Mouse (Mus musculus) liver, embryonic 16.5 days (tissue): ENCODE measurements around the gene Hoxd9. TPM values are rescaled to one million over a fixed set of nuclear protein-coding genes. Genes with fewer than 3 reads are reported as not detected.

Experiments used
- ATAC-seq: fragments of 200-750 bp; cut with Nextera tagmentation; 2 replicates; pipeline ENCODE4 v1.8.0; 2017; ENCODE audit warnings: low read depth, mild to moderate bottlenecking, moderate number of reproducible peaks, moderate library complexity
- H3K27ac ChIP-seq: fragments of 300-500 bp; sonication (generic); 2 replicates; pipeline ENCODE4 v1.5.1; 2014; ENCODE audit warnings: mild to moderate bottlenecking, low read length
- H3K27me3 ChIP-seq: fragments of 300-500 bp; sonication (generic); 2 replicates; pipeline ENCODE4 v1.6.1; 2014; ENCODE audit warnings: low read depth, low read length, mixed read lengths; ENCODE audit not compliant: control insufficient read depth, insufficient read depth
- H3K36me3 ChIP-seq: fragments of 300-500 bp; sonication (generic); 2 replicates; pipeline ENCODE4 v1.6.1; 2014; ENCODE audit warnings: mild to moderate bottlenecking; ENCODE audit not compliant: control insufficient read depth, insufficient read depth
- H3K4me1 ChIP-seq: fragments of 300-500 bp; sonication (generic); 2 replicates; pipeline ENCODE4 v1.6.1; 2014; ENCODE audit warnings: low read depth, low read length, mixed read lengths; ENCODE audit not compliant: control insufficient read depth
- H3K4me2 ChIP-seq: fragments of 300-500 bp; sonication (generic); 2 replicates; pipeline ENCODE4 v1.6.1; 2014; ENCODE audit warnings: low read depth, low read length, mixed read lengths
- H3K4me3 ChIP-seq: fragments of 300-500 bp; sonication (generic); 2 replicates; pipeline ENCODE4 v1.5.1; 2014; ENCODE audit warnings: low read depth, mild to moderate bottlenecking, low read length
- H3K9ac ChIP-seq: fragments of 300-500 bp; sonication (generic); 2 replicates; pipeline ENCODE4 v1.6.1; 2014; ENCODE audit warnings: low read depth, low read length
- H3K9me3 ChIP-seq: fragments of 300-500 bp; sonication (generic); replicated peaks from 2 replicates; pipeline ENCODE4 v1.6.1; 2016; ENCODE audit warnings: low read length; ENCODE audit not compliant: control insufficient read depth
- WGBS: fragments of 180-500 bp; shearing (Covaris S2); extraction: QIAGEN DNeasy Blood & Tissue Kit; methylation state at CpG from one replicate; pipeline ENCODE4 v1.1.7; 2014; ENCODE audit not compliant: insufficient replicate concordance; 5-methylcytosine and 5-hydroxymethylcytosine counted together
- polyA plus RNA-seq: library from polyadenylated mRNA; unstranded; fragments of >200 nt; fragmentation: Nextera tagmentation; extraction: Ambion mirVana; gene quantifications from 2 replicates; pipeline ENCODE4 v1.2.1, GENCODE M21; 2015

The Hoxd9 gene
- polyA plus RNA-seq, 1 experiment from 2014 or later = not detected

DNA sequence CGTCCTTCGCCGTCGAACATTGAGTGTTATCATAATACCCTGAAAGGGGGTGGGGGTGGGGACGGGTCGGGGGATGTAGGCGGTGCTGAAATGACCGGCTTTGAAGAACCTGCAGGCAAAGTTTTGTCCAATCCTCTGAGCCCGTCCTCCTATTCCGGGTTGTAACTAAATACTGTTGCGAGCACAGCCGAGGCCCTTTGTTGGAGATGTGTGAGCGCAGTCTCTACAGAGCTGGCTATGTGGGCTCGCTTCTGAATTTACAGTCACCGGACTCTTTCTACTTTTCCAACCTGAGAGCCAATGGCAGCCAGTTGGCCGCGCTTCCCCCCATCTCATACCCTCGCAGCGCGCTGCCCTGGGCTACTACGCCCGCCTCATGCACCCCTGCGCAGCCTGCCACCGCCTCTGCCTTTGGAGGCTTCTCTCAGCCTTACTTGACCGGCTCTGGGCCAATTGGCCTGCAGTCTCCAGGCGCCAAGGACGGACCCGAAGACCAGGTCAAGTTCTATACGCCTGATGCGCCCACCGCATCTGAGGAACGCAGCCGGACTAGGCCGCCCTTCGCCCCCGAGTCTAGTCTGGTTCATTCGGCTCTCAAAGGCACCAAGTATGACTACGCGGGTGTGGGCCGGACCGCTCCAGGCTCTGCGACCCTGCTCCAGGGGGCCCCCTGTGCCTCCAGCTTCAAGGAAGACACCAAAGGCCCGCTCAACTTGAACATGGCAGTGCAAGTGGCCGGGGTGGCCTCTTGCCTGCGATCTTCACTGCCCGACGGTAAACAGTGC is 22.5 kb upstream of the Hoxd9 start, which contains the start of gene Hoxd12:
Hoxd12 (plus strand) TSS at position 133 of the 785 bp plus-strand sequence.
- Histone ChIP-seq H3K4me1 (no peaks in the 10 kb centered on the region), H3K27ac (no peak within 1 kb of the TSS), H3K9me3 (no peaks in the 10 kb centered on the region), H3K4me3 (no peak within 1 kb of the TSS), H3K36me3 (no peaks in the 10 kb centered on the region), H3K4me2 (no peak within 1 kb of the TSS), H3K9ac (no peak within 1 kb of the TSS), H3K27me3 (peaks cover 95% of the 10 kb centered on the region)
- no peak for ATAC-seq
- WGBS = 3% methylated on average over 47 of the region's 47 CpGs

DNA sequence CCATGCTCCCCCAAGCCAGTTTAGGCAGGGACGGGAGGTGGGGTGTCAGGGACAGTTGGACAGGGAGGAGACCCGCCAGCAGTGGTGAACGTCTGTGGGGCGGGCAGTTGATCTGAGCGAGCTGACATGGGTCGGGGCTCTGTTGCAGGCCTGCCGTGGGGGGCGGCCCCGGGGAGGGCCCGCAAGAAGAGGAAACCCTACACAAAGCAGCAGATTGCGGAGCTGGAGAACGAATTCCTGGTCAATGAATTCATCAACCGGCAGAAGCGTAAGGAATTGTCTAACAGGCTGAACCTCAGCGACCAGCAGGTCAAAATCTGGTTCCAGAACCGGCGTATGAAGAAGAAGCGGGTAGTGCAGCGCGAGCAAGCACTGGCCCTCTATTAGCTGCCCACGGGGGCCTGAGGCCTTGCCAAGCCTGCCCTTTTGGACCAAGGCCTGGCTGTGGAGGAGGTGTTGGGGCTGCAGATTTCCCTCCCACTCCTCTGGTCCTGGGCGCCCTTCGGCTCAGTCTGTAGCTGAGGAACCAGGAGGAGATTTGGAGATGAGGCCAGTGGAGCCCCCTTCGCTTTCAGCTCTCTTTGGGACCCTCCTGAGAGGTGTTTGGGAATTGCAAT is 21.8 kb upstream of the Hoxd9 start:
- Histone ChIP-seq H3K4me2 (no peak overlapping the region), H3K36me3 (no peaks in the 10 kb centered on the region), H3K4me1 (no peaks in the 10 kb centered on the region), H3K27ac (no peak overlapping the region), H3K27me3 (peaks cover 97% of the 10 kb centered on the region), H3K9ac (no peak overlapping the region), H3K9me3 (no peaks in the 10 kb centered on the region), H3K4me3 (no peak overlapping the region)
- WGBS = 5% methylated on average over 24 of the region's 24 CpGs
- no peak for ATAC-seq

GRCm38 (mm10) chr2:74676376-74677052 is 21.0 kb upstream of the Hoxd9 start:
- H3K4me3 ChIP-seq = no peak overlapping the region
- H3K27me3 ChIP-seq = peaks cover 97% of the 10 kb centered on the region
- ATAC-seq = no peak
- no peaks in the 10 kb centered on the region for H3K9me3 ChIP-seq
- no peaks in the 10 kb centered on the region for H3K36me3 ChIP-seq
- 4% methylated on average over 9 of the region's 9 CpGs for WGBS
- no peak overlapping the region for H3K4me2 ChIP-seq
- no peak overlapping the region for H3K9ac ChIP-seq
- no peak overlapping the region for H3K27ac ChIP-seq
- no peaks in the 10 kb centered on the region for H3K4me1 ChIP-seq

DNA sequence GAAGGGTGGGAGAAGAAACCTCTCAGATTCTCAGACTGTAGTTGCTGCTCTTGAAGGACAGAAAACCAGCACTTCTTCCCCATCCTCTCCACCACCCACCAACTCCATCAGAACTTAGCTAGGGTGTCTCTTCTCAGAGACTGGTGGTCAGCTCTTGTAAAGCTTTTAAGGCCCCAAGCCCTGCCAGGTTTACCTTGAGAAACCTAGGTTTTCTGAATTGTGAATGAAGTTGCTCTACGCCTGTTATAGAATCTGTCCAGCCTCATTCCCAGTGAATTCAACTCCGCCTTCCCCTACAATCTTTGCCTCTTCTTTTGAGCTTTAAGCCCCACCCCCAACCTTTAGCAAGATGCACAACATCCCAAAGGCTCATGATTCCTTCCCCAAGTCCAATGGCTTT is 20.4 kb upstream of the Hoxd9 start:
- Histone ChIP-seq H3K9me3 (no peaks in the 10 kb centered on the region), H3K27me3 (peaks cover 97% of the 10 kb centered on the region), H3K4me2 (no peak overlapping the region), H3K4me3 (no peak overlapping the region), H3K27ac (no peak overlapping the region), H3K4me1 (no peaks in the 10 kb centered on the region), H3K9ac (no peak overlapping the region), H3K36me3 (no peaks in the 10 kb centered on the region)
- ATAC-seq = no peak
- WGBS = 13% methylated on average over 2 of the region's 2 CpGs

DNA sequence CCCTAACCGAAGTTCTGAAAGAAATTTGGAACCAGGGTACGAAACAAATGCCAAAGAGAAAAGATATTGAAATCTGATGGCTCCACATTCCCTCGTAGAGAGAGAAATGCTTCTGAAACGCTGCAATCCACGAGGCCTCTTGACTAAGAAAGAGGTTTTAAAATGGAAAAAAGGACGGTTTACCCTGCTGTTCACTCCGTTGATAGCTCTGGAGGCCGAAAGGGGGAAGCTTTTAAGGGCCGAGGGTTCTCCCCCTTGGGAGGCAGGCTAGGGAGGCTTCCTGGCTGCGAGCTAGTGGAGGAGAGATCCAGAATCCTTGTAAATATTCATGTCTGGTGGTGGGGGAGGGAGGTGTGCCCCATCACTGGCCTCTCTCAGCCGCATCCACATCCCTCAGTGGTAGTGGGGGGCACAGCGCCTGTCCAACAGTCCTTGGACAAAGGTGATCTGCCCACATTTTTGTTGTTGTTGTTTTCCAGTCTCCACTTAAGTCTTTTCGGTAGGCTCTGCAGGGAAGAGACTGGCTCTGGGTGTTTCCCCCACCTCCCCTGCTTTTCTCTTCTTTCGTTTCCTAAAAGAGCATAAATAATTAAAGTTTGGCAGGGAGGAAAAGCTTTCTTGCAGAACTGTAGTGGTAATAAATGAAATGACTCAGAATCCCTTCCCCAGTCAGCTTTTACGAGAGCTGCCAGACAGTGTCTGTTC is 18.5 kb upstream of the Hoxd9 start, which contains the start of gene Hoxd11:
Hoxd11 (plus strand) TSS at position 667 of the 705 bp plus-strand sequence.
- Histone ChIP-seq H3K4me1 (peaks cover 3% of the 10 kb centered on the region), H3K4me2 (no peak within 1 kb of the TSS), H3K9me3 (no peaks in the 10 kb centered on the region), H3K27me3 (peaks cover 97% of the 10 kb centered on the region), H3K27ac (no peak within 1 kb of the TSS), H3K9ac (no peak within 1 kb of the TSS), H3K4me3 (no peak within 1 kb of the TSS), H3K36me3 (no peaks in the 10 kb centered on the region)
- 1% methylated on average over 15 of the region's 15 CpGs for WGBS
- ATAC-seq = no peak

DNA sequence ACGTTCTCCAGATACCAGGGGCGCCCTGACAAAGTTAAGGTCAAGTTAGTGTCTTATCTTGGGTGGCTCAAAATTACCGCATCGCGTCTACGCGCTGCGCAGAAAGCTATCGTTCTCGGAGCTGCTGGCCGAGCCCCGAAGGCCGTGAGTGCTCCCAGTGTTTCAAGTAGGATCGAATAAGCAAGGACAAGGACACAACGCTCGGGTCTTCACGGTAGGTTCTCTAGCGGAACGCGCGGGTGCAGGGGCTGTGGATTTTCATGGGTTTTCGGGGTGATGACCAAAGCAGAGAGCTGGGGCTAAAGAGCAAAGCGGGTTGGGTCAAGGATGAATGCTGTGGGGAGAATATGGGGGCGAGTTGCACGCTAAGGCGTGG is 17.9 kb upstream of the Hoxd9 start:
- Histone ChIP-seq H3K27ac (no peak overlapping the region), H3K4me1 (peaks cover 3% of the 10 kb centered on the region), H3K27me3 (peaks cover 97% of the 10 kb centered on the region), H3K9me3 (no peaks in the 10 kb centered on the region), H3K4me2 (no peak overlapping the region), H3K9ac (no peak overlapping the region), H3K4me3 (no peak overlapping the region), H3K36me3 (no peaks in the 10 kb centered on the region)
- no peak for ATAC-seq
- WGBS = under 1% methylated on average over 26 of the region's 26 CpGs

GRCm38 (mm10) chr2:74679980-74680379 is 17.5 kb upstream of the Hoxd9 start:
- Histone ChIP-seq H3K27ac (no peak overlapping the region), H3K9me3 (no peaks in the 10 kb centered on the region), H3K27me3 (peaks cover 97% of the 10 kb centered on the region), H3K4me1 (peaks cover 3% of the 10 kb centered on the region), H3K4me2 (no peak overlapping the region), H3K36me3 (no peaks in the 10 kb centered on the region), H3K4me3 (no peak overlapping the region), H3K9ac (no peak overlapping the region)
- ATAC-seq = no peak
- 1% methylated on average over 23 of the region's 23 CpGs for WGBS

DNA sequence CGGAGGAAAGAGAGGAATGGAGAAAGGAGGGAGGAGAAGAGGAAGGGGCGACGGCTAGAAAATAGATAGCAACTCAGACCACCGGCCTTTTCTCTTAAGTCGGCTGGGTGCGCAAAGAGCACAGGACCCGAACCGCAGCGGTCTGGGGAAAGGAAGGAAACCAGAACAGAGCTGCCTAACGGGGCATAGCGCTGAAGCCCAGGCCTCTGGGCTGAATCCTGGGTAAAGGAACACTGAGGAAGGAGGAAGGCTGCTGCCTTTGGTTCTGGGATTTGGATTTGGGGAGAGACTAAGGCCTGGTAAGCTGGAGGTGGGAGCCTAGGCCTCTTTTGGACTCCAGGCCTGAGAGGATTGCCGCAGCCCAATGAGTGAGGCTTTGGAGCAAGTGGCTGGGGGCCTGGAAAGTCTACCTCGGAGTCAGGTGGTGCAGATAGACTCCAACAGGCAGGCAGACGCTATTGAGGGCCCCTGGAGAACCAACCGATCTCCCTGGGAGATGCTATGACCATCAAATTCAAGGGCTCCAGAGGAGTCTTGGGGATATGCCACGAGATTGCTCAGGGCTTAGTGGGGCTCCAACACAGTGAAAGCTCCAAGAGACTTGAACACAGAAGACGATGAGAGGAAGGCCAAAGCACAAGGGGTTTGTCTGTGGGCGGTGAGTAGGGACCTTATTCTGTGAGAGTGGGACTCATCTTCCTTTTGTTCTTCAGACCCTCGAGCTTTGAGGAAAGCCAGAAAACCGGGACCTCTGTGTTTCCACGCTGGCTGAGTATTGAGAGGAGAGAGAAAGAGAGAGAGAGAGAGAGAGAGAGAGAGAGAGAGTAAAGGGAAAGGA is 16.7 kb upstream of the Hoxd9 start:
- Histone ChIP-seq H3K27ac (no peak overlapping the region), H3K4me2 (no peak overlapping the region), H3K4me1 (peaks cover 3% of the 10 kb centered on the region), H3K4me3 (no peak overlapping the region), H3K9ac (no peak overlapping the region), H3K36me3 (no peaks in the 10 kb centered on the region), H3K27me3 (peaks cover 95% of the 10 kb centered on the region), H3K9me3 (no peaks in the 10 kb centered on the region)
- no peak for ATAC-seq
- 2% methylated on average over 21 of the region's 21 CpGs for WGBS
